Mouse (Mus musculus) forebrain, embryonic 16.5 days (tissue): ENCODE measurements around the gene Trim3. TPM values are rescaled to one million over a fixed set of nuclear protein-coding genes. Genes with fewer than 3 reads are reported as not detected.

ENCODE experiments used
- ATAC-seq: fragments of 200-750 bp; cut with Nextera tagmentation; 2 replicates; pipeline ENCODE4 v1.8.0; 2017; ENCODE audit warnings: mild to moderate bottlenecking, moderate library complexity
- H3K27ac ChIP-seq: fragments of 300-500 bp; sonication (generic); 2 replicates; pipeline ENCODE4 v1.5.1; 2014; ENCODE audit warnings: low read length, control low read depth
- H3K27me3 ChIP-seq: fragments of 300-500 bp; sonication (generic); replicated peaks from 2 replicates; pipeline ENCODE4 v1.6.1; 2014; ENCODE audit warnings: low read length; ENCODE audit not compliant: control insufficient read depth, insufficient read depth
- H3K36me3 ChIP-seq: fragments of 300-500 bp; sonication (generic); 2 replicates; pipeline ENCODE4 v1.6.1; 2014; ENCODE audit not compliant: control insufficient read depth, insufficient read depth
- H3K4me1 ChIP-seq: fragments of 300-500 bp; sonication (generic); replicated peaks from 2 replicates; pipeline ENCODE4 v1.6.1; 2014; ENCODE audit warnings: low read length; ENCODE audit not compliant: control insufficient read depth, insufficient read depth
- H3K4me2 ChIP-seq: fragments of 300-500 bp; sonication (generic); 2 replicates; pipeline ENCODE4 v1.6.1; 2014; ENCODE audit warnings: mild to moderate bottlenecking, low read length, control low read depth
- H3K4me3 ChIP-seq: fragments of 300-500 bp; sonication (generic); replicated peaks from 2 replicates; pipeline ENCODE4 v1.5.1; 2014; ENCODE audit warnings: mild to moderate bottlenecking, low read length, control low read depth
- H3K9ac ChIP-seq: fragments of 300-500 bp; sonication (generic); replicated peaks from 2 replicates; pipeline ENCODE4 v1.6.1; 2014; ENCODE audit warnings: low read depth, low read length, control low read depth
- H3K9me3 ChIP-seq: fragments of 300-500 bp; sonication (generic); 2 replicates; pipeline ENCODE4 v1.6.1; 2016; ENCODE audit warnings: low read length; ENCODE audit not compliant: control insufficient read depth
- WGBS: fragments of 180-500 bp; shearing (Covaris S2); extraction: QIAGEN DNeasy Blood & Tissue Kit; methylation state at CpG from one replicate; pipeline ENCODE4 v1.1.7; 2014; 5-methylcytosine and 5-hydroxymethylcytosine counted together
- polyA plus RNA-seq: library from polyadenylated mRNA; unstranded; fragments of >200 nt; fragmentation: Nextera tagmentation; extraction: Ambion mirVana; gene quantifications from 2 replicates; pipeline ENCODE4 v1.2.1, GENCODE M21; 2015

The Trim3 gene
- polyA plus RNA-seq, 1 experiment from 2014 or later = 95.0 TPM

DNA sequence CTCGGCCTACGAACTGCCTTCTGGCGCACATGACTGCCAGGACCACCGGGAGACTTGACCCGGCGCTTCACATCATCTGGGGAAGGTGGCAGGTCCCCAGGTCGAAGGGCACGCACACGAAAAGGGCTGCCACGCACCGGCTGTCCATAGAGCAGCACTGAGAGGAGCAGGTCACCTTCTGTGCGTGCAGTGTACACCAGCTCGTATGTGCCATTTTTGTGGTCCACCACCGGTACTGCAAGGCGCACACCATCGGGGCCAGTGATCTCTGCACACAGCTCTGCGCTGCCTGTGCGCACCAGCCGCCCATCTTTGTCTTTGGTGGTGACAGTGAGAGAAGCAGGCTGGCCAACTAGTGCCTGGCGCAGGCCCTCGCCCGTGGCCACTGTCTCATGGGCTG is 15.6 kb downstream of the Trim3 start:
- no peak overlapping the region for H3K27ac ChIP-seq

DNA sequence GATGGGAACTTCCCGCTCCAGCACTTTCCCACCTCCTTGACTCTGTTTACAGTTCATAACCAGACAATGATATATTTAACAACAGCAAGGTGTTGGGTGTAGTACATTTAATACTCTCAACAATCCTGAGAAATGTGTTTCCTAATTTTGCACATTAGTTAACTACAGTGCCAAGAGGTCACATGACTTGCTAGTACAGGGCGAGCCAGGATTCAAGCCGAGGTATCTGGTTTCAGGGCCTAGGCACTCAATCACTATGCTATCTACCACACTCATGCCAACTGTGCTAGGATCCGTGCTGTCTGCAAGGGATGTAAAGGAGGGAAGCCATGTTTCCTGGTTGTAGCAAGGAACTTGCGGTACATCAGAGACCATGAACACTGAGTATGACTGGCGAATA is 16.8 kb downstream of the Trim3 start:
- no peak overlapping the region for H3K4me2 ChIP-seq
- 92% methylated on average over 6 of the region's 6 CpGs for WGBS
- ATAC-seq = no peak

More for the DNA sequence above, 15.6 kb downstream of the Trim3 start:
- Histone ChIP-seq H3K4me2 (no peak overlapping the region), H3K9me3 (no peaks in the 10 kb centered on the region), H3K27me3 (no peaks in the 10 kb centered on the region), H3K9ac (no peak overlapping the region), H3K4me3 (no peak overlapping the region), H3K4me1 (no peaks in the 10 kb centered on the region), H3K36me3 (peaks cover 33% of the 10 kb centered on the region)
- 95% methylated on average over 22 of the region's 22 CpGs for WGBS
- no peak for ATAC-seq

DNA sequence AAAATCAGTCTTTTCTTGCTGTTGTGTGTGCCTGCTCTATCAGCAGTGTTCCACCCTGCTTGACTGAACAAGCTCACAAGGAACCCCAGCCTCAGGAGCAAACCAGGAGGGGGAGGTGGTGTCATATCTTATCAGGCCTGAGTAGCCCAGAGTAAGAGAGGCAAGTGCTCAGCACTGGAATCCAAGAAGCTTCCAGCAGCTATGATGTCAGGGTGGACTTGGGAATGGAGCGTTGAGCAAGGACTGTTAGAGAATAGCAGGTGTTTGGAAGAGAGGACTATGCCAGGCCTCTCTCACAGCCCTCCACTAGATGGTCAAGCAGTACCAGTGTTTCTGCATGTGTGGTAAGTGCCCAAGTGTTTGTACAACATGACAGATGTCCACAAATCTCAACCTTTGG is 17.7 kb downstream of the Trim3 start:
- H3K9me3 ChIP-seq = no peaks in the 10 kb centered on the region
- no peak for ATAC-seq
- WGBS = 75% methylated on average over 1 of the region's 1 CpGs
- no peak overlapping the region for H3K4me2 ChIP-seq
- H3K36me3 ChIP-seq = peaks cover 50% of the 10 kb centered on the region
- H3K27me3 ChIP-seq = no peaks in the 10 kb centered on the region
- no peak overlapping the region for H3K9ac ChIP-seq
- H3K27ac ChIP-seq = no peak overlapping the region
- H3K4me3 ChIP-seq = no peak overlapping the region
- H3K4me1 ChIP-seq = no peaks in the 10 kb centered on the region

More for the DNA sequence above, 16.8 kb downstream of the Trim3 start:
- H3K9ac ChIP-seq = no peak overlapping the region
- H3K9me3 ChIP-seq = no peaks in the 10 kb centered on the region
- H3K36me3 ChIP-seq = peaks cover 42% of the 10 kb centered on the region
- no peaks in the 10 kb centered on the region for H3K27me3 ChIP-seq
- H3K4me3 ChIP-seq = no peak overlapping the region
- H3K27ac ChIP-seq = no peak overlapping the region
- H3K4me1 ChIP-seq = no peaks in the 10 kb centered on the region

DNA sequence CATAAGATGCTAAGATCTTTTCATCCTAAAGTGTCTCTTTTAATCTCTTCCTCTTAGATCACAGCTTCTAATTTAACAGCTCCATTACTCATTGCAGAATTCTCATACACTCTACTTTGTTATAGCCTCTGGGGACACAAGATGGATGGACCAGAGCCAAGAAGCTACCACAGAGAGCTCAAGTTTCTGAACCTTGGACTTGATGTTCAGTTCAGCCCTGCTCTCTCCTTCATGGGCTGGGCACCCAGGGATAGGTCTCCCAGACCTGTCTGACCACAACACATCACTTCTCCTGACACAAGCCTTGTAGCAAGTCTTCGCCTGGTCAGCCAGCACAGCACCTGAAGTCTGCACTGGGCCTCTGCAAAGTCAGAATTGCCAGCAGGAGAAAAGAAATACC is 19.0 kb downstream of the Trim3 start:
- Histone ChIP-seq H3K36me3 (peaks cover 59% of the 10 kb centered on the region), H3K27me3 (no peaks in the 10 kb centered on the region), H3K4me1 (no peaks in the 10 kb centered on the region), H3K4me3 (no peak overlapping the region), H3K9ac (no peak overlapping the region), H3K27ac (no peak overlapping the region), H3K9me3 (no peaks in the 10 kb centered on the region), H3K4me2 (no peak overlapping the region)
- ATAC-seq = no peak
- 89% methylated on average over 1 of the region's 1 CpGs for WGBS

DNA sequence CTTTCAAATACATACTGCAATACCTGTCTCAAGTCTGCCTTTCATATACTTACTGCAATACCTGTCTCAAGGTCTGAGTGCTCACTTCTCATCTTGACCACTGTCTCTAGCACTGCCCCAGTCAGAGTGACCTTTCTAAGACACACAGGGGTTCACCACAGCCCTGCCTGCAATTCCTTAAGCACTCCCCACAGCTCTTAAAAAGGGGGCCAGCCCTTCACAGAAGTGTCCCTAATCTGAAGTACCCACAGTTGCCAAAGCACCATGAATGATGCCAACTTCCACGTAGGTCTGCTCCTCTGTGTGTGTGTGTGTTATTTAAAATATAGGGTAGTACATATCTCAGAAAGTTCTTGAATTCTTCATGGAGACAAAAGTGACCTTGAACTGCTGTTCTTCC is 21.6 kb downstream of the Trim3 start:
- no peak overlapping the region for H3K9ac ChIP-seq
- no peak for ATAC-seq
- WGBS = 85% methylated on average over 1 of the region's 1 CpGs
- no peaks in the 10 kb centered on the region for H3K27me3 ChIP-seq
- H3K4me2 ChIP-seq = no peak overlapping the region
- H3K4me3 ChIP-seq = no peak overlapping the region
- no peak overlapping the region for H3K27ac ChIP-seq
- peaks cover 51% of the 10 kb centered on the region for H3K36me3 ChIP-seq
- no peaks in the 10 kb centered on the region for H3K4me1 ChIP-seq
- no peaks in the 10 kb centered on the region for H3K9me3 ChIP-seq

DNA sequence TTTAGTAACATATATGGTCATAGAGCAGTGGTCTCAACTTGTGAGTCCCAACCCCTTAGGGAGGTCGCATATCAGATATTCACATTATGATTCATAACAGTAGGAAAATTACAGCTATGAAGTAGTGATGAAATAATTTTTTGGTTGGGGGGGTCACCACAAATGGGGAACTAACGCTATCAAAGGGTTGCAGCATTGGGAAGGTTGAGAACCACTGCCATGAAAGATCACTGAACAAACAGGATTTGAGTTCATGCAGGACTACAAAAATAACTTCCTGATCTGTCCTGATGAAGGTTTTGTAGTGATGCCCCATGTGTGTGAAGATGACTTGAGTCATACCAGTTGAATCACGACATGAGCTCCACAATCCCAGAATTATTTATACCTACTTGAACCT is 24.9 kb downstream of the Trim3 start:
- H3K4me1 ChIP-seq = no peaks in the 10 kb centered on the region
- H3K4me3 ChIP-seq = no peak overlapping the region
- 87% methylated on average over 3 of the region's 3 CpGs for WGBS
- no peaks in the 10 kb centered on the region for H3K27me3 ChIP-seq
- no peak for ATAC-seq
- H3K4me2 ChIP-seq = no peak overlapping the region
- no peaks in the 10 kb centered on the region for H3K9me3 ChIP-seq
- H3K9ac ChIP-seq = no peak overlapping the region
- no peak overlapping the region for H3K27ac ChIP-seq
- H3K36me3 ChIP-seq = peaks cover 35% of the 10 kb centered on the region

DNA sequence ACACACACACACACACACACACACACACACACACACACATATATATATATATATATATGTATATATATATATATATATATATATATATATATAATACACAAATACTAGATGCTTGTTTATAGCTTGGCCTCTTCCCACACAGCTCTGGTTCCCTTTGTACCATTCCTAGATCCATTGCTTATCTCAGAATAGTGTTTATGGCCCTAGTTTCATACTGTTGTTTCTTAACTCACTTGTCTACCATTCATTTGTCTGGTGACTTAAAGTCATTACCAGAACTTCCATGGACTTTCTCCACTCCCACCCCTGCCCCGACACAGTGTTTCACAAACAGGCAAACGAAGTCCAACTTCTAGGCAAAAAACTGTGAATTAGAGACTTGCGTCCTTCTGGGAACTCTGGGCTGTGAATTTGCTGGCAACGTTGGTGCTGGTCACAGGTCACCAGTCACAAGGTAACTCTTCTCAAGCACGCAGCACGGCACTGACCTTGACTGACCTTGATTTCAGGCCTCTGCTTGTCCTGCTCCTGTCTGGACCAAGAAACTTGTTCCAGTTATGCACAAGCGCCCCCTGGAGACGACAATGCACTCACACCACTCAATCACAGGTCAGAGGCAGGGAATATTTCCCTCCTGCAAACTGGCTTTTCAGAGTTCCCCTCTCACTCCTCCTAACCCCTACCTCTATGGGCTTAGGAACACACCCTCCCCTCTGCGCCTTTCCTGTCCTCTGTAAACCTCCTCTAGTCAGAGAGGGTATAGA is 30.3 kb downstream of the Trim3 start:
- Histone ChIP-seq H3K9me3 (no peaks in the 10 kb centered on the region), H3K4me1 (no peaks in the 10 kb centered on the region), H3K4me2 (no peak overlapping the region), H3K36me3 (no peaks in the 10 kb centered on the region), H3K9ac (no peak overlapping the region), H3K27me3 (no peaks in the 10 kb centered on the region), H3K27ac (no peak overlapping the region), H3K4me3 (no peak overlapping the region)
- peak; percentile 54; the same call in 1 of the 2 replicates for ATAC-seq
- 38% methylated on average over 9 of the region's 9 CpGs for WGBS

DNA sequence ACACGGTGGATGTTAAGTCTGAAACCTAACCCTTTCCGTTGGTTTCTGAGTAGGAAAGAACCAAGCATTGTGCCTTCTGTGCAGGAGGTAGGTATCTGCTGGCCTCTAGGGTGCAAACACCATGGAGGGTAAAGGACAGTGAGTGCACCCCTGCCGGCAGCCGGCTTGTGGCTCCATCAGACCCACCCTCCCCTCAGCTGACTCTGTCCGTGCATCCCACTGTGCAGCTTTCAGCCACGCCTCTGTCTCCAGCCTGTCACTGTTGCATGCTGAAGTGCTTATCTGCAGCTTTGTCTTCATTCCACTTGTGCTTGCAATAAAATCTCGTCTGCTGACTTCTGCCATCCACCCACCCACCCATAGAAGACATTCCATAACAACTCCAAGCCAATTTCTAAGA is 43.3 kb downstream of the Trim3 start:
- no peak overlapping the region for H3K4me2 ChIP-seq
- ATAC-seq = no peak
- 18% methylated on average over 7 of the region's 7 CpGs for WGBS
- H3K4me1 ChIP-seq = no peaks in the 10 kb centered on the region
- no peaks in the 10 kb centered on the region for H3K9me3 ChIP-seq
- H3K27ac ChIP-seq = no peak overlapping the region
- no peak overlapping the region for H3K9ac ChIP-seq
- H3K36me3 ChIP-seq = no peaks in the 10 kb centered on the region
- H3K4me3 ChIP-seq = no peak overlapping the region
- no peaks in the 10 kb centered on the region for H3K27me3 ChIP-seq

DNA sequence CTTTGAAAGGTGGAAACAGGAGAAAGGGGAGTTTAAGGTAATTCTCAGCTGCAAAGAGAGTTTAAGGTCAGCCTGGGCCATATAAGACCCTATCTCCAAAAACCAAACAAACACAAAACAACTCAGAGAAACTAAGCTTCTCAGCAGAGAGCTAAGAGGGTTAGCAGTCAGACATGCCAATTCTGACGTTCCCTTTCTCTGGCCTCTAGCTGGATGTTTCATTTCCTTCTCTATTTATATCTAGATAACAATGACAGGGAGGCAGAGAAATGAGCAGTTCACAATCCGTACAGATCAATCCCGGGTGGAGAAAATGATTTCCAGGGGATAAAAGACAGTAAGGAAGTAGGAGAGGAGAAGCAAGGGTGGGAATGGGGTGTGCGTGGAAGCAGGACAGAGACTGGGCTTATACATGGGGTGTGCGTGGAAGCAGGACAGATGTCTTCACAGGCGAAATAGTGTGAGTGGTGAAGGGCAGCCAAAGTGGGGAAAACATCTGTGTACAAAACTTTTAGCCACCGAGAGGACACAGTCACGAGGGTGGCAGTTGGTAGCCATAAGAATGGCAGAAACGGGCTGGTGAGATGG is 45.0 kb downstream of the Trim3 start:
- H3K36me3 ChIP-seq = no peaks in the 10 kb centered on the region
- no peaks in the 10 kb centered on the region for H3K27me3 ChIP-seq
- no peak overlapping the region for H3K4me3 ChIP-seq
- H3K4me1 ChIP-seq = no peaks in the 10 kb centered on the region
- no peak overlapping the region for H3K4me2 ChIP-seq
- no peaks in the 10 kb centered on the region for H3K9me3 ChIP-seq
- no peak overlapping the region for H3K27ac ChIP-seq
- no peak overlapping the region for H3K9ac ChIP-seq
- no peak for ATAC-seq
- WGBS = 67% methylated on average over 9 of the region's 9 CpGs
